Mouse (Mus musculus) gastrocnemius, adult 18-20 months (tissue): ENCODE results near the gene Rnase2b. TPM values are rescaled to one million over a fixed set of nuclear protein-coding genes. Genes with fewer than 3 reads are reported as not detected.
"Not testable (repeated sequence)": the region's sequence is repeated elsewhere in the genome, so short reads cannot be mapped to it uniquely, and the experiment has no call there.

ENCODE experiments used
- DNase-seq: peaks from one replicate; pipeline ENCODE4 v3.0.0; 2021; ENCODE audit warnings: low spot score
- long read RNA-seq, 2 experiments: library from polyadenylated mRNA; stranded (forward); transcript quantifications; one replicate each; pipeline ENCODE4 v2.0.0; 2021
- total RNA-seq, 2 experiments: library from RNA; stranded (reverse); gene quantifications; 2 replicates each; pipeline ENCODE4 v1.2.3; 2021

The Rnase2b gene
- total RNA-seq, result not detected
- long read RNA-seq, experiment 1, result 0 reads
- long read RNA-seq, experiment 2, result 0 reads

DNA sequence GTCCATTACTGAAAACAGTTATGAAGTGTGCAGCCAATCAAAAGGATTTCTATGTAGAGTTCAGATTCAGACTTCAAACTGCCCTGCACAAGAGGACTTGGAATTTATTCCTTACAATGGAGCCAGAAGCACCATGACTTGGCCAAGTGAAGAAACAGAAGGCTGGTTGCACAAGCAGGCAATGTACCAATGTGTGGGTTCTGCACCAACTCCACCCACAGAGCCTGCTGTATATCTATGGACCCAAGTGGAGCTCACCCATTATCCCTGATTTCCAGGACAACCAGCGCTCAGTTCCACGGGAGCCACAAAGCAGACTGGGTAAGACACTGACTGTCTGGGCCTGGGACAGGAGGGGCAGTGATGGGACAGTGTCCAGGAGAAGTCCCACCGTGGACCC is at the start of gene Rnase2b:
Gene Rnase2b (plus strand): TSS at position 285 of the 400 bp plus-strand sequence.
- DNase-seq, result not testable (repeated sequence)

- DNase-seq, result no peak
These were observed 48.6 kb upstream of the Rnase2b start for GRCm38 (mm10) chr14:51113476-51113875.

- DNase-seq, result no peak
These were observed 48.0 kb upstream of the Rnase2b start, which contains the start of gene Eddm3b for GRCm38 (mm10) chr14:51113916-51114560. TSS of gene Eddm3b (plus strand) at chr14:51114426.

DNA sequence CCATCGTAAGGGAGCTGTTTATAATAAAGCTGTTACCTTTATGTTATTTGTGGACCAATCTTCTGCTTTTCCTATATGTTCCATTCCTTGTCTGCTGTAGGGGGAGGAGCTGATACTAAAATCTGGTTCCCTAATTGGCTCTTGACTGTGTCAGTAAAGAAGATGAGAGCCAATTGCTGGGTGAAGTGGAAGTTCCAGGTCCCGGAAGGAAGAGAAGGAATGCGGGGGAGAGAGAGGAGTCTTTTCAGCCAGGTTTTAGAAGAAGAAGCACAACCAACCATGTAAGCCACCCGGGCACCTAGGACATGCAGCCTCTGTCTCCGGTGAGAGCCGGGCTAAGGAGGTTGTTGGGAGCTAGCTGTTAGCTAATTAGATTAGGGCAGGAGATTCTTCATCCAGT is 36.4 kb upstream of the Rnase2b start:
- no peak for DNase-seq

DNA sequence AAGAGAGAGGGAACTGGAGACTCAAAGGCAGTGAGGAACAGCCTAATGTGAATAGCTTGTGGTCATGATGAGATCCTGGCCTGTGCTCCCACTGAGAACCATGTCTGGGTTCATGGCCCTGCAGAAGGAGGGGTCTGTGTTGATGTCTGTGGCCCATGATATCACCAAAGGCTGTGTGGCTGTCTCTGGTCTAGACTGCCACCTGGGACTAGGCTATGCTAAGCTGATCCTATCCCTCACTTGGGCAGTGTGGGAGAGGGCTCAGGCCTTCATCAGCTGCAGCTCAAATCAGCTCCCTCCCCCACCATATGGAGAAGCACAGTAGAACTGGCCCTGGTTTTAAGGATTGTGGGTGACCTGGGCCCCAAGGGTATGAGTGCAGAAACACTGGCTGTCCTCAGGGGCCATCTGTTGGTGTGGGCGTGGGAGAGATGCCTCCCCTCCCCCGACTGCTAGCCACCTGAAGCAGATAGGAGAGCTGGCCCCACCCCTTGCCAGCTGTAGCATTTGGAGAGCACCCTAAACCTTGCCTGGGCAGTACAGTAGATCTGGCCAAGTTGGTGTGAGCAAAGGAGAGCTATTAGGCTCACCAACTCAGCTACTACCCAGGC is 34.3 kb upstream of the Rnase2b start:
- no peak for DNase-seq

GRCm38 (mm10) chr14:51128775-51129623 is 33.1 kb upstream of the Rnase2b start:
- no peak for DNase-seq

- DNase-seq, result no peak
These were observed 32.5 kb upstream of the Rnase2b start for GRCm38 (mm10) chr14:51129624-51129975.

DNA sequence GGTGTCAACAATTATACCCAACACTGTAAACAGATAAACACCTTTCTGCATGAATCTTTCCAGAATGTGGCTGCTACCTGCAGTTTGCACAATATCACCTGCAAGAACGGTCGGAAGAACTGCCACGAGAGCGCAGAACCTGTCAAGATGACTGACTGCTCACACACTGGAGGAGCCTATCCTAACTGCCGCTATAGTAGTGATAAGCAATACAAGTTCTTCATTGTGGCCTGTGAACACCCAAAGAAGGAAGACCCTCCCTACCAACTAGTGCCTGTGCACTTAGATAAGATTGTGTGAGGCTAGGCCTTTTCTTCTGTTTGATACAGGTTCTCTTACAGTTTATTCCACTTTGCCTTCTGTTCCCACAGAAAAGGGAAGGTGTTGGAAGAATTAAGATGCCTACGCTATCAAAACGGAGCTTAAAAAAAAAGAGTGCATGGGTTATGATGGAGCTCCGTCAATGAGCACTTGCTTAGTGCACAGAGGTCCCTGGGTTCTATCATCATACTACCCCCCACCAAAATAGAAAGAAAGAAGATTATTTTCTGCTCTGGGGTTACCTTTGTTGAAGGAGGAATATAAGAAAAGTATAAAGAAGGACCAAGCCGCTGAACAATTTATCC is 31.6 kb upstream of the Rnase2b start:
- no peak for DNase-seq

GRCm38 (mm10) chr14:51131086-51131815 is 30.8 kb upstream of the Rnase2b start:
- no peak for DNase-seq

DNA sequence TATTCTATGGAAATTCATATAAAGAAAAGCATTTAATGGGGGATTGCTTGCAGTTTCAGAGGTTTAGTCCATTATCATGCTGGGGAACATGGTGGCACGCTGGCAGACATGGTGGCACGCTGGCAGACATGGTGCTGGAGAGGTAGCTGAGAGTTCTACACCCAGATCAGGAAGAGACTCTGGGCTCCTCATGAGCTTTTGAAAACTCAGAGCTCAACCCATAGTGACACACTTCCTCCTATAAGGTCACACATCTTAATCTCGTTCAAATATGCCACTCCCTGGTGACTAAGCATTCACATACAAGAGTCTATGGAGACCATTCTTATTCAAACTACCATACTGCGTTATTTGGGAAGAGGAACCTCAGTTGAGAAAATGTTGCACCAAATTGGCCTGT is 29.7 kb upstream of the Rnase2b start:
- no peak for DNase-seq

GRCm38 (mm10) chr14:51140342-51140741 is 21.7 kb upstream of the Rnase2b start:
- DNase-seq, result no peak

DNA sequence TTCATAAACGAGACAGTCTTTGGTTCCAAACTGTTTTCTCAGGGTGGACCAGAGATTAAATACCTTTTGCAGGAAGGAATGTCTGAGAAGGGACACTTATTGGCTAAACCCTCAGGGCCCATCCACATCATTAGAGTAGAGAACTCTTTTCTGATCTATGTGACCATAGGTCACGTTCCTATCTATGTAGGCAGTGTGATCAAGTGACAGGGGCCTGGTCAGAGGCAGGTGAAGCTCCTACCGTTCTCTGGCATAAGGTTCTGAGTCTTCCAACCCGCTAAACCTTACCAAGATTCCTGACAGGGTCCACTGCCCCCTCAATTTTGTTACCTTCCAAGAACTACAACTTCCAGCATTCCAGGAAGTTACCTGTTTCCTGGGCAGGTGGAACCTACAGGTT is 19.9 kb upstream of the Rnase2b start:
- DNase-seq, result no peak

DNA sequence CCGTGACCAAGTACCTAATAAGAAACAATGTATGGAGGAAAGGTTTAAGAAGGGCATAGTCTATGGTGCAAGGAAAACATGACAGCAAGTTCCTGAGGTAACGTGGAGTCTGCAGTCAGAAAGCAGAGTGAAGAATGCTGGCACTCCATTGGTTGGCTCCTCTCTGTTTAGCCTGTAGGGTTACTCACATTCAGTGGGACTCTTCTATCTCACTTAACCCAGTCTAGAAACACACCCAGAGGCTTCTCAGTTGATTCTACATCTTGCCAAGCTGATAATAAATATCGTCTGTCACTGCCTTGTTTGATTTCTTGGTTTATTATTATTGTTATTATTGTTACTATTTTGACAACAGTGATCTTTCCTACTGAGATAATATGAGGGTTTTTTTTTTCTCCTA is 19.5 kb upstream of the Rnase2b start:
- no peak for DNase-seq

DNA sequence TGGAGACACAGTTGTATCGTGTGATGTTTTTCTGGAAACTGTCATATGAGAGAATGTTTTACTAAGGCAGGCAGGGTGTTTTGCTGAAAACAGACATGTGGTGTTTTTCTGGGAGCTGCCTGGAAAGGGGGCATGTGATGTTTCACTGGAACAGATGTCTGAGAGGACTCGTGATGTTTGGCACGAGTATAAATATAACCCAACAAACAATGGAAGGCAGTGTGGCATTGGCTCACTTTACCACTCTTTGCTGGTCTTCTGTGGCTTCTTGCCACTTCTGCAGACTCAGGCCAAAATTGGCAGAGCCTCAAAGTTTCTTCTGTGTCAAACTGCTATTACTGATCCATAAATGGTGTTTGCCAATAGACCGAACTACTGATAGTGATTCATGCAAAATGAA is 18.8 kb upstream of the Rnase2b start:
- no peak for DNase-seq

- no peak for DNase-seq
These were observed 18.1 kb upstream of the Rnase2b start for GRCm38 (mm10) chr14:51143937-51144336.

DNA sequence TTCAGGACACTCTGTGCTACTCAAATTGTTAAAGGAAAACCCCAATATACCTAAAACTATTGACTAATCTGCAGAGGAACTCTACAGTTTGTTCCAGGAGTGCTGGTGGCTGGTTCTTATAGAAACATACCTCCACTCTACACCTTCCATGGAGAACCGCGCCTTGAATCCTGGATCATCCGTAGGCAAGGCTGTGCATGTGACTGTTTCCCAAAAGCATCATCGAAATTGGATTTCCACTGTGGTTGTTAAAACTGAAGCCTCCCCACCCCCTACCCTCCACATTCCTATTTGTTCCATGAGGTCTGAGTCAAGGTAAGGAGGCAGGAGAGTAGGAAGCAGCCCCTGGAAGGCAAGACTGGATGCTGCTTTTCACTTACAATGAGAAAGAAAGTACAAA is 17.6 kb upstream of the Rnase2b start:
- no peak for DNase-seq

DNA sequence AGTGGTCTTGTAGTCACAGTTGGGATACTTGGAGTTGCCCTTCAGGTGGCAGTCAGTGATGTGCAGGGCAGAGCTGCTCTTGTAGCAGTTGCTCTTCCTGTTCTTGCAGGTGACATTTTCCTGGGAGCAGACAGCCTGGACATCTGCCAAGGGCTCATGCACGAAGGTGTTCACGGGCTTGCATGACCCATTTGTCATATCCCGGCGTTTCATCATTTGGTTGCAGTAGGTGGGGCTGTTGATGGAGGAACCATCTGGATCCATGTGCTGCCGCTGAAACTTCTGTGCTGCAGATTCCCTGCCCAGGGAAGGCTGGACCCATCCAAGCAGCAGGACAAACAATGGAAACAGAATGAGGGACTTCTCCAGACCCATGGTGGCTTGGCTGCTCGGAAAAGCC is 16.5 kb upstream of the Rnase2b start:
- no peak for DNase-seq

GRCm38 (mm10) chr14:51146685-51147084 is 15.4 kb upstream of the Rnase2b start, which contains the start of gene Rnase1:
TSS of gene Rnase1 (minus strand) at chr14:51146785.
- no peak for DNase-seq

GRCm38 (mm10) chr14:51148006-51148405 is 14.1 kb upstream of the Rnase2b start:
- no peak for DNase-seq

DNA sequence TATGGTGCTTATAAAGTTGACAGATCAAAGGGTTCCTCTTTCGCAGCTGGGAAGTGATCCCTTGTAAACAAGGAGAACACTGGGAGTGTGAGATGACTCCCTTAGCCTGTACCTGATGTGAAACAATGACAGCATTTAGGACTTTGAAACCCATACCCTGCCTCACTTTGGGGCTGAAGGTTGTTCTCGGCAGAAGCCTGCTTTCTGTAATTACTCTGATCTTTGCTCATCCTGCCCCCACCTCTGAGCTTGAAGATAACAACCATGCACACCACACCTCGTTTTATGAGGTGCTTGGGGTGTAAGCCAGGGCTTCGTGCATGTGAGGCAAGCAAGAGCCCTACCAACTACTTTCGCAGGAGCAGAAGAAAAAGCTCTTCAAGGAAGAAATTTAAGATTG is 12.9 kb upstream of the Rnase2b start:
- no peak for DNase-seq

DNA sequence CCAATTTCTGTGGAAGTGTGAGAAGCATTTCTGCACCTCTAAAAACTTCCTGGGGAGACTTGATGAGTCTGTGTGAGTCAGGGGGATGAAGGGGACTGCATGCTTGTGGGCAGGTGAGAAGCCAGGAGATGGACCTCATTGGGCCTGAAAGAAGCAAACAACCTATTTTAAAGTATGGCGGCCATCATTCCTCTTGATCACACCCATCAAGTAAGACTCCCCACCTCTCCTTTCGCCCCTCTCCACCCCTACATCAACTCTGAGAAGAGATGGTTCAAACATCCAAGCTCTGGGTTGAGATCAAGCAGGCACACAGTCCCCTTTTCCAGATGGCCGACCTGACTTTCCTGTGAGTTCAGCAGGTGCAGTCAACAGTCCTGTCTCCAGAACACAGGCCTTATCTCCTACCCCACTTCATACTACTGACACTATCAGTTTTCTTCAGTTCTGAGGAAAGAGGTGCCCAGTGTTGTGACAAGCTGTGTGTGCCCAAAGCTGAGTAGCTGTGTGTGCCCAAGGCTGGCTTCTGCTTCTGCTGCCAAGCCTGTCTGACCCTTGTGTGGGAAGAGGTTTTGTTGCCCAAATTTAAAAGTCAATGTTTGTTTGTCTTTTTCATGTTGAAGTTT is 11.7 kb upstream of the Rnase2b start:
- DNase-seq, result no peak
